Mouse (Mus musculus): ENCODE measurements around the gene Ankub1. TPM values are rescaled to one million over a fixed set of nuclear protein-coding genes. Genes with fewer than 3 reads are reported as not detected.

Gene Ankub1
- total and polyA plus RNA-seq, 3 experiments = 0.12 TPM; not detected in 2

GRCm38 (mm10) chr3:57634763-57635487 lies 57.7 kb downstream of the Ankub1 start:
- Histone ChIP-seq H3K4me1 (ENCODE audit: control insufficient read depth, insufficient read depth, low read length) (no peaks in the 10 kb centered on the region), H3K27me3 (ENCODE audit: control insufficient read depth, insufficient read depth, low read length) (no peaks in the 10 kb centered on the region), H3K36me3 (ENCODE audit: control insufficient read depth, insufficient read depth, low read length) (no peaks in the 10 kb centered on the region), H3K27ac (no peak overlapping the region), H3K9ac (ENCODE audit: low read depth, low read length) (no peak overlapping the region), H3K4me3 (no peak overlapping the region), H3K79me2 (replicated peaks; ENCODE audit: control insufficient read depth, insufficient read depth, low read length) (no peaks in the 10 kb centered on the region)
- no peak for TF ChIP-seq CTCF (IDR thresholded peaks at IDR 0.05)
- no peak for TF ChIP-seq EP300 (IDR thresholded peaks at IDR 0.05; ENCODE audit: insufficient read depth, low read depth, low read length)
- no peak for TF ChIP-seq POLR2A (IDR thresholded peaks at IDR 0.05; ENCODE audit: insufficient read depth, low read depth, low read length)
- DNase-seq = no peak
- intact Hi-C loops (cut with DNase I) = no loop called here
- WGBS = 78% methylated on average over 3 of the region's 3 CpGs

GRCm38 (mm10) chr3:57626954-57627513 lies 65.6 kb downstream of the Ankub1 start:
- peaks cover 1% of the 10 kb centered on the region; the same call in 1 of the 2 replicates for H3K4me1 ChIP-seq (ENCODE audit: control insufficient read depth, insufficient read depth, low read length)
- H3K27me3 ChIP-seq (ENCODE audit: control insufficient read depth, insufficient read depth, low read length) = no peaks in the 10 kb centered on the region
- H3K4me3 ChIP-seq = no peak overlapping the region
- TF ChIP-seq CTCF (IDR thresholded peaks at IDR 0.05) (no peak), POLR2A (IDR thresholded peaks at IDR 0.05; ENCODE audit: insufficient read depth, low read depth, low read length) (no peak), EP300 (IDR thresholded peaks at IDR 0.05; ENCODE audit: insufficient read depth, low read depth, low read length) (no peak)
- intact Hi-C loops (cut with DNase I) = loop anchor here (1.0 kb wide), 2 partner anchors 157 to 161 kb away; no protein-coding TSS in a partner anchor
- DNase-seq = no peak
- no peak overlapping the region for H3K9ac ChIP-seq (ENCODE audit: low read depth, low read length)
- no peaks in the 10 kb centered on the region for H3K79me2 ChIP-seq (replicated peaks; ENCODE audit: control insufficient read depth, insufficient read depth, low read length)
- H3K36me3 ChIP-seq (ENCODE audit: control insufficient read depth, insufficient read depth, low read length) = no peaks in the 10 kb centered on the region
- no peak overlapping the region for H3K27ac ChIP-seq
- 80% methylated on average over 11 of the region's 11 CpGs for WGBS

GRCm38 (mm10) chr3:57625275-57625997 lies 67.2 kb downstream of the Ankub1 start:
- H3K4me3 ChIP-seq = peak overlapping the region; percentile 40
- peak; percentile 61 to 76 for DNase-seq
- H3K4me1 ChIP-seq (ENCODE audit: control insufficient read depth, insufficient read depth, low read length) = peaks cover 1% of the 10 kb centered on the region; the same call in 1 of the 2 replicates
- peak overlapping the region; percentile 48 for H3K27ac ChIP-seq
- WGBS = 21% methylated on average over 21 of the region's 21 CpGs
- TF ChIP-seq EP300 (IDR thresholded peaks at IDR 0.05; ENCODE audit: insufficient read depth, low read depth, low read length) (no peak), CTCF (IDR thresholded peaks at IDR 0.05) (peak; percentile 94), POLR2A (IDR thresholded peaks at IDR 0.05; ENCODE audit: insufficient read depth, low read depth, low read length) (no peak)
- no peaks in the 10 kb centered on the region for H3K27me3 ChIP-seq (ENCODE audit: control insufficient read depth, insufficient read depth, low read length)
- H3K79me2 ChIP-seq (replicated peaks; ENCODE audit: control insufficient read depth, insufficient read depth, low read length) = no peaks in the 10 kb centered on the region
- H3K9ac ChIP-seq (ENCODE audit: low read depth, low read length) = peak overlapping the region; percentile 55
- no peaks in the 10 kb centered on the region for H3K36me3 ChIP-seq (ENCODE audit: control insufficient read depth, insufficient read depth, low read length)
- intact Hi-C loops (cut with DNase I) = loop anchor here (2.0 kb wide), 1 partner anchor 359 kb away; no protein-coding TSS in a partner anchor

GRCm38 (mm10) chr3:57619718-57620117 lies 72.9 kb downstream of the Ankub1 start:
- H3K4me3 ChIP-seq = no peak overlapping the region
- H3K79me2 ChIP-seq (replicated peaks; ENCODE audit: control insufficient read depth, insufficient read depth, low read length) = no peaks in the 10 kb centered on the region
- H3K27ac ChIP-seq = no peak overlapping the region
- no peaks in the 10 kb centered on the region for H3K36me3 ChIP-seq (ENCODE audit: control insufficient read depth, insufficient read depth, low read length)
- DNase-seq = no peak
- TF ChIP-seq POLR2A (IDR thresholded peaks at IDR 0.05; ENCODE audit: insufficient read depth, low read depth, low read length) (no peak), EP300 (IDR thresholded peaks at IDR 0.05; ENCODE audit: insufficient read depth, low read depth, low read length) (no peak), CTCF (IDR thresholded peaks at IDR 0.05) (peak; percentile 78)
- no peaks in the 10 kb centered on the region for H3K4me1 ChIP-seq (ENCODE audit: control insufficient read depth, insufficient read depth, low read length)
- intact Hi-C loops (cut with DNase I) = no loop called here
- H3K9ac ChIP-seq (ENCODE audit: low read depth, low read length) = no peak overlapping the region
- H3K27me3 ChIP-seq (ENCODE audit: control insufficient read depth, insufficient read depth, low read length) = no peaks in the 10 kb centered on the region
- WGBS = 56% methylated on average over 4 of the region's 4 CpGs

DNA sequence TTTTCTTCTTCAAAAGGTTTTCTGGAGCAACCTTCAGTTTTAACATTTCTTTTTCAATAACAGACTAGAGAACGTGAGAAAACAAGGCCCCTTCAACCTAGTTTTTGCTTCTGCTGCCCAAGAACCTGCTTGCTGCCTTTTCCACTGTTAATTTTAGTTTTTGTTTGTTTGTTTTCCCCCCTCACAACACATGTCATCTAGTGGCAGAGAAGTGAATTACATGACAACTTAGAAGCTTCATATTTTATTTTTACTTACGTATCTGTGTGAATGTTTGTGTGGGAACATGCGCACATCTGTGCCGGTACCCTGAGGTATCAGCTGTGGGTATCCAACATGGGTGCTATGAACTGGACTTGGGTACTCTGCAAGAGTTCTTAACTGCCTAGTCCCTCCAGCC lies 76.9 kb downstream of the Ankub1 start:
- H3K79me2 ChIP-seq (replicated peaks; ENCODE audit: control insufficient read depth, insufficient read depth, low read length) = no peaks in the 10 kb centered on the region
- no peak for DNase-seq
- H3K9ac ChIP-seq (ENCODE audit: low read depth, low read length) = no peak overlapping the region
- TF ChIP-seq POLR2A (IDR thresholded peaks at IDR 0.05; ENCODE audit: insufficient read depth, low read depth, low read length) (no peak), CTCF (IDR thresholded peaks at IDR 0.05) (peak; percentile 75), EP300 (IDR thresholded peaks at IDR 0.05; ENCODE audit: insufficient read depth, low read depth, low read length) (no peak)
- H3K4me3 ChIP-seq = no peak overlapping the region
- H3K27me3 ChIP-seq (ENCODE audit: control insufficient read depth, insufficient read depth, low read length) = no peaks in the 10 kb centered on the region
- H3K27ac ChIP-seq = no peak overlapping the region
- intact Hi-C loops (cut with DNase I) = loop anchor here (1.0 kb wide), 1 partner anchor 145 kb away; no protein-coding TSS in a partner anchor
- H3K36me3 ChIP-seq (ENCODE audit: control insufficient read depth, insufficient read depth, low read length) = no peaks in the 10 kb centered on the region
- WGBS = 68% methylated on average over 4 of the region's 4 CpGs
- H3K4me1 ChIP-seq (ENCODE audit: control insufficient read depth, insufficient read depth, low read length) = no peaks in the 10 kb centered on the region; the same call in none of the 2 replicates
